Mouse (Mus musculus) urinary bladder, adult 2 months (tissue): ENCODE data around the gene 4930550L24Rik. TPM values are rescaled to one million over a fixed set of nuclear protein-coding genes. Genes with fewer than 3 reads are reported as not detected.

Experiments used
- DNase-seq: peaks from one replicate; pipeline ENCODE4 v3.0.0; 2022; ENCODE audit warnings: low spot score
- polyA plus RNA-seq: library from polyadenylated mRNA; depleted of rRNA; stranded (reverse); fragments of >200 nt; gene quantifications from 2 replicates; pipeline ENCODE4 v1.2.3, GENCODE M21; 2012; rRNA removed

The 4930550L24Rik gene
- polyA plus RNA-seq, result not detected in 2 replicates

GRCm38 (mm10) chrX:58909060-58909459, at the start of gene 4930550L24Rik:
Gene 4930550L24Rik (plus strand): TSS chrX:58909360.
- DNase-seq, result no peak

- no peak for DNase-seq
Observed at GRCm38 (mm10) chrX:58900753-58901152, 8.4 kb upstream of the 4930550L24Rik start.

GRCm38 (mm10) chrX:58967969-58968368, 58.8 kb downstream of the 4930550L24Rik start:
- no peak for DNase-seq
